Mouse (Mus musculus): ENCODE data around the gene Armh1. TPM values are rescaled to one million over a fixed set of nuclear protein-coding genes. Genes with fewer than 3 reads are reported as not detected.

Armh1 gene
- total RNA-seq, 2 experiments from 2014 or later: 1.1 to 1.4 TPM

Other genes starting within 250 kb of the Armh1 start
- 10 to 100 TPM; 22.3 to 23.8 TPM for gene Eif2b3, start 232.7 kb downstream of the Armh1 start, total RNA-seq (2021)
- 1 to 10 TPM; 1.9 to 3.6 TPM for gene Ptch2, start 156.1 kb downstream of the Armh1 start, total RNA-seq (2021)
- gene Btbd19, start 126.4 kb downstream of the Armh1 start, total RNA-seq (2021): 1 to 10 TPM; 9.4 to 9.9 TPM
- gene Tctex1d4, start 125.3 kb downstream of the Armh1 start, total RNA-seq (2021): 1 to 10 TPM in 1 of 2 experiments, under 1 TPM in 1; 0.95 to 2.3 TPM
- 10 to 100 TPM; 11.6 to 13.8 TPM for gene Plk3, start 118.2 kb downstream of the Armh1 start, total RNA-seq (2021)
- gene Rps8, start 95.9 kb downstream of the Armh1 start, total RNA-seq (2021): 100 to 1,000 TPM; 436 to 472 TPM
- 1 to 10 TPM; 1.3 to 1.7 TPM for gene Kif2c, start 69.5 kb downstream of the Armh1 start, total RNA-seq (2021)
- 1 to 10 TPM; 3.5 to 5.1 TPM for gene Tmem53, start 174 bp downstream of the Armh1 start, total RNA-seq (2021)
- gene Rnf220, start 244.9 kb upstream of the Armh1 start, total RNA-seq (2021): 100 to 1,000 TPM; 140 to 146 TPM

Measured in layer of hippocampus, postnatal 14 days (tissue).